Mouse (Mus musculus) inflammation-experienced regulatory T-cells, adult 16 weeks (primary cell): ENCODE data around the gene Rfesd. TPM values are rescaled to one million over a fixed set of nuclear protein-coding genes. Genes with fewer than 3 reads are reported as not detected.

Experiments
- polyA plus RNA-seq: library from polyadenylated mRNA; unstranded; fragments of 100-300 nt; shearing (Covaris generic); gene quantifications from one replicate; pipeline ENCODE4 v1.2.1, GENCODE M21; 2017

Rfesd gene
- 30.3 TPM for polyA plus RNA-seq

DNA sequence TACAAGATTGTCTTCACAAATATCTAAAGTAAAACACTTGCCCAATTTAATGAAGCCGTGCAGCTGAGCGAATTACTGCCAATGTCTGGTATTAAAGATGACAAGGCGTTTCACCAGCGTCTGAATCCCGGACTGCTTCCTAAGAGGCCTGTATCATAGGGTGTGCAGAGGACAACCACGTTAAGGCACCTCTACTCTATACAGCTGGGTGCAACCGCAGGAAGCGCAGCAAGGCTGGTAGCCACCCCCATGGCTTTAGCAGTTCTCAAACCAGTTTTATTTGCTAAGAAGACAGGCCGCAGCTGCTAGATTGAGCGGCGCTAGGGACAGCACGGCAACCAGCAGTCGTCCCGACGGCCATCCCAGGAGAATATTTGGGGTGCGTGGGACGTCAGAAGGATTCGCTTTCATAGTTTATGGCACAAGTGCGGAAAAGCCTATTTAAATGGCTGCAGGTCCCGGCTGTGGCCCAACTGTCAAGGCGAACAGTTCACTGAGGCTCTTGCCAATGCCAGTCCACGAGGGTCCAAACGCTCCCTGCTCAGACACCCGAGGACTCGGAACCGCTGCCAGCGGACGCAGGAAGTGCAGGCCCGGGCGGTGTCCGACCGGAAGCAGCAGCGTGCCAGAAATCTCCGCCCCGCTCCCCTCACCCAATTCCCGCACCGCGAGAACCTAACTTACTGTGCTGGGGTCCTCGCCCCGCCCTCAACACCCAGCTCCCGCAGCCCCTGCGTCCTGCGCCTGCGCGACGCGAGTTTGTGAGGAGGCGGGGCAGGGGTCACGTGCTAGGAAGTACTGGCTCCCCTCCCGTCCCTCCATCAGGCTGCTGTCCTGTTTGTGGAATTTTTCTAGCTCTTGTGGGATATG is at the start of gene Rfesd:
TSS of gene Rfesd (minus strand) at position 746 of the 870 bp plus-strand sequence.

DNA sequence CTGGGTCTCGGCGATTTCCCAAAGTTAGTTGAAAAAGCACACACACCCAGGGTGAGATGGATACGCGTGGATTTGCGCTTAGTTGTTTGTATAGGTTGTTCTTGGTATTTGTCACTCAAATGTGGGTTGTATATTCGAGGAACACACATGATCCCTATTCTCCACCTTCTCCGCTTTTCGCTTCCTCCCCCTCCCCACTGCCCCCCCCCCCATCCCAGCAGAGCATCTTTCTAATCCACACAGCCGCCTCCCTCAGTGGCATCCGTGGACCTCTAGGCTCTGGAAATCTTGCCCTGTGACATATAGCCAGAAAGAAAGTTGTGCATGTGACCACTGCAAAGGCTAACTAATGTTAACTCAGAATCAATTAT is 38.4 kb upstream of the Rfesd start, which contains the start of gene Gpr150:
TSS of gene Gpr150 (minus strand) at position 101 of the 371 bp plus-strand sequence.

DNA sequence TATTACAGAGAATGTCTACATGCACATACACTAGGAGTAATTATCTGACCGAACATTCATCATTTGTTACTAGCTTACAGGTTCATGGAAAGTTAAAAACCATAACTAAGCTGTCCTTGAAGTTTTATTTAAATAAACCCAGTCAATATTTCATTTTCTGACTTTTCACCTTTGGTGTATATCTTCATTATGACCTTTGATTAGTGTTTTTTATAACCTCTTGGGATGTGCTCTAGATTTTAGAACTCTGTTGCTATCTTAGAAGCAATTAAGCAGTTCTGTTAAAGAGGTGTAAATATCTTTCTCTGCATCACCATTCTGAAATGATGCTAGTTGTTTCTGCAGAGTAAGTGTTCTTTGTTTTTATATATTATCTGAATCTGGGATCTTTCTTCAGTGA is 51.7 kb downstream of the Rfesd start, which contains the start of gene Spata9:
TSS of gene Spata9 (plus strand) at position 301 of the 400 bp plus-strand sequence.

Other genes starting within 250 kb of the Rfesd start
- 269 TPM for gene Glrx, start 178.9 kb downstream of the Rfesd start, polyA plus RNA-seq
- not detected for gene Rhobtb3, start 74.8 kb downstream of the Rfesd start, polyA plus RNA-seq
- not detected for gene Spata9, start 51.6 kb downstream of the Rfesd start, polyA plus RNA-seq
- gene Gpr150, start 38.3 kb upstream of the Rfesd start, polyA plus RNA-seq = not detected
- 9.3 TPM for gene Arsk, start 79.9 kb upstream of the Rfesd start, polyA plus RNA-seq
- gene Ttc37, start 80.0 kb upstream of the Rfesd start, polyA plus RNA-seq = 25.9 TPM